Mouse (Mus musculus) stomach, embryonic 14.5 days (tissue): Measurements from ENCODE around the gene Snai3. TPM values are rescaled to one million over a fixed set of nuclear protein-coding genes. Genes with fewer than 3 reads are reported as not detected.

Source experiments
- ATAC-seq: fragments of 200-750 bp; cut with Nextera tagmentation; 2 replicates; pipeline ENCODE4 v1.8.0; 2017; ENCODE audit warnings: low read depth, moderate TSS enrichment; ENCODE audit not compliant: insufficient number of reproducible peaks, insufficient read depth, low FRiP score
- H3K27ac ChIP-seq: fragments of 300-500 bp; sonication (generic); 2 replicates; pipeline ENCODE4 v1.5.1; 2014; ENCODE audit warnings: mild to moderate bottlenecking, low read length, moderate library complexity, mixed read lengths
- H3K27me3 ChIP-seq: fragments of 300-500 bp; sonication (generic); 2 replicates; pipeline ENCODE4 v1.6.1; 2014; ENCODE audit warnings: low read length, control low read depth, mixed read lengths; ENCODE audit not compliant: control insufficient read depth, insufficient read depth
- H3K36me3 ChIP-seq: fragments of 300-500 bp; sonication (generic); 2 replicates; pipeline ENCODE4 v1.6.1; 2014; ENCODE audit warnings: mild to moderate bottlenecking, control low read depth, low read length, moderate library complexity, mixed read lengths; ENCODE audit not compliant: control insufficient read depth, insufficient read depth
- H3K4me1 ChIP-seq: fragments of 300-500 bp; sonication (generic); 2 replicates; pipeline ENCODE4 v1.6.1; 2014; ENCODE audit warnings: low read length, control low read depth, mixed read lengths; ENCODE audit not compliant: control insufficient read depth, insufficient read depth
- H3K4me2 ChIP-seq: fragments of 300-500 bp; sonication (generic); replicated peaks from 2 replicates; pipeline ENCODE4 v1.6.1; 2014; ENCODE audit warnings: low read depth, low read length, control low read depth
- H3K4me3 ChIP-seq: fragments of 300-500 bp; sonication (generic); 2 replicates; pipeline ENCODE4 v1.5.1; 2014; ENCODE audit warnings: low read depth, low read length, control low read depth
- H3K9ac ChIP-seq: fragments of 300-500 bp; sonication (generic); replicated peaks from 2 replicates; pipeline ENCODE4 v1.6.1; 2014; ENCODE audit warnings: low read depth, mild to moderate bottlenecking, control low read depth, low read length, moderate library complexity, mixed read lengths
- H3K9me3 ChIP-seq: fragments of 300-500 bp; sonication (generic); 2 replicates; pipeline ENCODE4 v1.6.1; 2016; ENCODE audit warnings: low read depth, low read length, control low read depth; ENCODE audit not compliant: control insufficient read depth
- WGBS: fragments of 180-500 bp; shearing (Covaris S2); extraction: QIAGEN DNeasy Blood & Tissue Kit; methylation state at CpG from one replicate; pipeline ENCODE4 v1.1.7; 2014; 5-methylcytosine and 5-hydroxymethylcytosine counted together
- polyA plus RNA-seq: library from polyadenylated mRNA; unstranded; fragments of >200 nt; fragmentation: Nextera tagmentation; extraction: Ambion mirVana; gene quantifications from 2 replicates; pipeline ENCODE4 v1.2.1, GENCODE M21; 2014

Gene Snai3
- polyA plus RNA-seq, 1 experiment from 2014 or later: 0.39 TPM

GRCm38 (mm10) chr8:122463651-122464640, 3.4 kb upstream of the Snai3 start:
- Histone ChIP-seq H3K27me3 (peaks cover 17% of the 10 kb centered on the region), H3K27ac (no peak overlapping the region), H3K36me3 (peaks cover 27% of the 10 kb centered on the region), H3K4me2 (no peak overlapping the region), H3K4me1 (peaks cover 10% of the 10 kb centered on the region; the same call in 1 of the 2 replicates), H3K9me3 (no peaks in the 10 kb centered on the region), H3K9ac (no peak overlapping the region), H3K4me3 (no peak overlapping the region)
- ATAC-seq: no peak
- 35% methylated on average over 12 of the region's 12 CpGs for WGBS

GRCm38 (mm10) chr8:122462510-122462909, 2.0 kb upstream of the Snai3 start:
- ATAC-seq: no peak
- Histone ChIP-seq H3K4me2 (no peak overlapping the region), H3K9me3 (no peaks in the 10 kb centered on the region), H3K36me3 (peaks cover 16% of the 10 kb centered on the region), H3K4me1 (peaks cover 10% of the 10 kb centered on the region; the same call in 1 of the 2 replicates), H3K4me3 (no peak overlapping the region), H3K27ac (no peak overlapping the region), H3K27me3 (peaks cover 17% of the 10 kb centered on the region), H3K9ac (no peak overlapping the region)
- 70% methylated on average over 8 of the region's 8 CpGs for WGBS

- ATAC-seq: no peak
- peaks cover 17% of the 10 kb centered on the region for H3K27me3 ChIP-seq
- H3K9ac ChIP-seq: no peak overlapping the region
- H3K4me2 ChIP-seq: no peak overlapping the region
- WGBS: 59% methylated on average over 11 of the region's 11 CpGs
- H3K27ac ChIP-seq: no peak overlapping the region
- peaks cover 10% of the 10 kb centered on the region; the same call in 1 of the 2 replicates for H3K4me1 ChIP-seq
- no peak overlapping the region for H3K4me3 ChIP-seq
- peaks cover 9% of the 10 kb centered on the region for H3K36me3 ChIP-seq
- no peaks in the 10 kb centered on the region for H3K9me3 ChIP-seq
Observed at GRCm38 (mm10) chr8:122461473-122462148, 1.1 kb upstream of the Snai3 start.

- H3K4me1 ChIP-seq: peaks cover 10% of the 10 kb centered on the region; the same call in 1 of the 2 replicates
- H3K9me3 ChIP-seq: no peaks in the 10 kb centered on the region
- peak overlapping the region; percentile 30; the same call in 1 of the 2 replicates for H3K4me3 ChIP-seq
- peak overlapping the region; percentile 57 for H3K4me2 ChIP-seq
- ATAC-seq: no peak
- 26% methylated on average over 7 of the region's 7 CpGs for WGBS
- no peaks in the 10 kb centered on the region for H3K36me3 ChIP-seq
- no peak overlapping the region for H3K9ac ChIP-seq
- peaks cover 17% of the 10 kb centered on the region for H3K27me3 ChIP-seq
- no peak overlapping the region for H3K27ac ChIP-seq
Observed at GRCm38 (mm10) chr8:122459990-122460389, 543 bp downstream of the Snai3 start.

GRCm38 (mm10) chr8:122459218-122459900, 1.2 kb downstream of the Snai3 start:
- H3K4me2 ChIP-seq: no peak overlapping the region
- WGBS: 51% methylated on average over 6 of the region's 6 CpGs
- H3K27ac ChIP-seq: no peak overlapping the region
- no peaks in the 10 kb centered on the region for H3K9me3 ChIP-seq
- H3K27me3 ChIP-seq: peaks cover 17% of the 10 kb centered on the region
- H3K36me3 ChIP-seq: no peaks in the 10 kb centered on the region
- peaks cover 10% of the 10 kb centered on the region; the same call in 1 of the 2 replicates for H3K4me1 ChIP-seq
- no peak for ATAC-seq
- no peak overlapping the region for H3K4me3 ChIP-seq
- H3K9ac ChIP-seq: no peak overlapping the region

GRCm38 (mm10) chr8:122457171-122457570, 3.4 kb downstream of the Snai3 start:
- H3K9me3 ChIP-seq: no peaks in the 10 kb centered on the region
- H3K9ac ChIP-seq: no peak overlapping the region
- H3K4me3 ChIP-seq: no peak overlapping the region
- 75% methylated on average over 11 of the region's 11 CpGs for WGBS
- H3K4me1 ChIP-seq: peaks cover 10% of the 10 kb centered on the region; the same call in 1 of the 2 replicates
- no peak for ATAC-seq
- no peak overlapping the region for H3K27ac ChIP-seq
- H3K36me3 ChIP-seq: no peaks in the 10 kb centered on the region
- peaks cover 17% of the 10 kb centered on the region for H3K27me3 ChIP-seq
- no peak overlapping the region for H3K4me2 ChIP-seq

GRCm38 (mm10) chr8:122454409-122454808, 6.1 kb downstream of the Snai3 start:
- no peaks in the 10 kb centered on the region for H3K36me3 ChIP-seq
- WGBS: 89% methylated on average over 6 of the region's 6 CpGs
- ATAC-seq: no peak
- no peak overlapping the region for H3K27ac ChIP-seq
- no peak overlapping the region for H3K9ac ChIP-seq
- H3K9me3 ChIP-seq: no peaks in the 10 kb centered on the region
- H3K4me1 ChIP-seq: no peaks in the 10 kb centered on the region
- H3K27me3 ChIP-seq: peaks cover 1% of the 10 kb centered on the region; the same call in 1 of the 2 replicates
- no peak overlapping the region for H3K4me2 ChIP-seq
- no peak overlapping the region for H3K4me3 ChIP-seq

- Histone ChIP-seq H3K9me3 (no peaks in the 10 kb centered on the region), H3K4me1 (no peaks in the 10 kb centered on the region), H3K36me3 (no peaks in the 10 kb centered on the region), H3K27ac (no peak overlapping the region), H3K27me3 (no peaks in the 10 kb centered on the region), H3K4me3 (no peak overlapping the region), H3K4me2 (no peak overlapping the region), H3K9ac (no peak overlapping the region)
- whole genome bisulfite sequencing: 73% methylated on average over 10 of the region's 10 CpGs
- ATAC-seq: no peak
Observed at GRCm38 (mm10) chr8:122452154-122452553, 8.4 kb downstream of the Snai3 start.
